ENCODE assay signal across 12 mouse cellular contexts in genomic region chr14:73254412-73254811, GRCm38 (mm10). TPM values are rescaled to one million over a fixed set of nuclear protein-coding genes. Genes with fewer than 3 reads are reported as not detected.
A peak's percentile ranks its signal among the peaks of the same experiment; 100 is the strongest.
DNase-seq lines count a peak whose midpoint lies in the region; ATAC-seq and TF ChIP-seq lines count a peak whose summit lies in the region.
"Had no signal": no experiment of that assay in that cellular context is flagged by ENCODE, and none has a peak within 500 bp of the region (broad histone marks: within the 10 kb centered on the region; RNA-seq: fewer than 3 reads in every experiment).

No protein-coding gene starts in this region.

- 0 out of 2 replicates have a peak, but pooled peaks cover 4% of the 10 kb centered on the region for H3K36me3 ChIP-seq in thymus, adult 2 months (ENCODE audit: control insufficient read depth, insufficient read depth, low read length)
- H3K36me3 ChIP-seq in forebrain, embryonic 16.5 days (ENCODE audit: control insufficient read depth, insufficient read depth) = no peaks in the 10 kb centered on the region
- H3K36me3 ChIP-seq in forebrain, embryonic 11.5 days (ENCODE audit: control insufficient read depth, insufficient read depth, low read length) = no peaks in the 10 kb centered on the region; the same call in 1 of the 2 replicates
- H3K36me3 ChIP-seq: forebrain, embryonic 15.5 days had no signal

- DNase-seq in gastrocnemius, adult 2 months = no peak
- no peak for DNase-seq in gastrocnemius, postnatal 10 days
- DNase-seq in thymus, adult 2 months = no peak
- DNase-seq in thymus, postnatal 0 days (ENCODE audit: low spot score) = no peak
- DNase-seq in kidney, postnatal 25 days = peak; percentile 25 to 64
- peak; percentile 53 for DNase-seq in yolk sac, embryonic 10.5 days (ENCODE audit: low spot score)
- no peak for DNase-seq in forebrain, embryonic 11.5 days (ENCODE audit: low spot score)
- DNase-seq: adrenal gland, adult 8-10 months; cerebellum, adult 11-12 months; lung, postnatal 4 days had no signal

- no peak for ATAC-seq in forebrain, embryonic 16.5 days
- ATAC-seq in forebrain, embryonic 11.5 days (replicated peaks; ENCODE audit: low FRiP score) = no peak
- ATAC-seq: forebrain, embryonic 15.5 days had no signal

- intact Hi-C loops in gastrocnemius, adult 2 months (cut with DNase I) = no loop called here

- no peak overlapping the region for H3K4me2 ChIP-seq in forebrain, embryonic 16.5 days (ENCODE audit: low read length)
- no peak overlapping the region for H3K4me2 ChIP-seq in forebrain, embryonic 11.5 days (ENCODE audit: low read depth, low read length, severe bottlenecking)
- H3K4me2 ChIP-seq: forebrain, embryonic 15.5 days had no signal

- H3K4me3 ChIP-seq in gastrocnemius, adult 2 months = no peak overlapping the region
- H3K4me3 ChIP-seq in thymus, adult 2 months (ENCODE audit: control insufficient read depth, insufficient read depth, low read length) = no peak overlapping the region
- H3K4me3 ChIP-seq in forebrain, embryonic 16.5 days (replicated peaks; ENCODE audit: low read length) = no peak overlapping the region
- H3K4me3 ChIP-seq in forebrain, embryonic 11.5 days (ENCODE audit: low read depth, low read length) = no peak overlapping the region
- H3K4me3 ChIP-seq: forebrain, embryonic 15.5 days had no signal

- peak overlapping the region; percentile 17; the same call in 1 of the 2 replicates for H3K27ac ChIP-seq in gastrocnemius, adult 2 months
- peak overlapping the region; percentile 11; the same call in 1 of the 2 replicates for H3K27ac ChIP-seq in thymus, adult 2 months (ENCODE audit: control insufficient read depth, insufficient read depth, low read length)
- no peak overlapping the region for H3K27ac ChIP-seq in forebrain, embryonic 16.5 days (ENCODE audit: low read length)
- no peak overlapping the region for H3K27ac ChIP-seq in forebrain, embryonic 11.5 days (ENCODE audit: low read depth, low read length)
- H3K27ac ChIP-seq: forebrain, embryonic 15.5 days had no signal

- H3K9me3 ChIP-seq in forebrain, embryonic 16.5 days (ENCODE audit: control insufficient read depth, low read length) = no peaks in the 10 kb centered on the region
- no peaks in the 10 kb centered on the region for H3K9me3 ChIP-seq in forebrain, embryonic 11.5 days (ENCODE audit: control insufficient read depth, low read length)
- H3K9me3 ChIP-seq: forebrain, embryonic 15.5 days had no signal

- TF ChIP-seq POLR2A in thymus, adult 2 months (IDR thresholded peaks at IDR 0.05; ENCODE audit: control insufficient read depth, extremely low read depth, insufficient read depth, low read length, poor library complexity) = no peak

- no peaks in the 10 kb centered on the region for H3K27me3 ChIP-seq in thymus, adult 2 months (ENCODE audit: control insufficient read depth, insufficient read depth, low read length)
- no peaks in the 10 kb centered on the region for H3K27me3 ChIP-seq in forebrain, embryonic 16.5 days (replicated peaks; ENCODE audit: control insufficient read depth, insufficient read depth, low read length)
- no peaks in the 10 kb centered on the region for H3K27me3 ChIP-seq in forebrain, embryonic 11.5 days (ENCODE audit: control insufficient read depth, insufficient read depth, low read length)
- H3K27me3 ChIP-seq: forebrain, embryonic 15.5 days had no signal

- peaks cover 12% of the 10 kb centered on the region for H3K4me1 ChIP-seq in thymus, adult 2 months (replicated peaks; ENCODE audit: control insufficient read depth, insufficient read depth, low read length)
- H3K4me1 ChIP-seq in forebrain, embryonic 16.5 days (replicated peaks; ENCODE audit: control insufficient read depth, insufficient read depth, low read length) = no peaks in the 10 kb centered on the region
- H3K4me1 ChIP-seq in forebrain, embryonic 11.5 days (replicated peaks; ENCODE audit: control insufficient read depth, insufficient read depth, low read length) = no peaks in the 10 kb centered on the region
- H3K4me1 ChIP-seq: forebrain, embryonic 15.5 days had no signal

- no peak overlapping the region for H3K9ac ChIP-seq in forebrain, embryonic 16.5 days (replicated peaks; ENCODE audit: low read depth, low read length)
- no peak overlapping the region for H3K9ac ChIP-seq in forebrain, embryonic 11.5 days (ENCODE audit: low read length)
- H3K9ac ChIP-seq: forebrain, embryonic 15.5 days had no signal

- 94% methylated on average over 4 of the region's 4 CpGs for WGBS in thymus, adult 2 months
- 83% methylated on average over 4 of the region's 4 CpGs for WGBS in forebrain, embryonic 16.5 days
- whole genome bisulfite sequencing in forebrain, embryonic 11.5 days = 67% methylated on average over 4 of the region's 4 CpGs

- TF ChIP-seq CTCF in gastrocnemius, adult 2 months (IDR thresholded peaks at IDR 0.05) = no peak
- no peak for TF ChIP-seq CTCF in thymus, adult 2 months (IDR thresholded peaks at IDR 0.05; ENCODE audit: borderline replicate concordance, control insufficient read depth, extremely low read depth, insufficient read depth, low read length, poor library complexity)

RNA-seq across cellular contexts. Expression of gene Lpar6, which starts 16.7 kb away (rescaled TPM):
- total RNA-seq in gastrocnemius, adult 2 months (2021) = under 1 TPM; 0.59 to 0.82 TPM
- total RNA-seq in gastrocnemius, postnatal 10 days (2021) = 1 to 10 TPM; 3.0 to 3.1 TPM
- 18.4 and 22.3 TPM in 2 replicates for polyA plus RNA-seq in thymus, adult 2 months (2012; rRNA removed)
- polyA plus RNA-seq in thymus, postnatal 0 days (2015; fragmentation: Nextera tagmentation; extraction: Ambion mirVana) = 60.6 and 60.9 TPM in 2 replicates
- polyA plus RNA-seq in forebrain, embryonic 16.5 days (2015; fragmentation: Nextera tagmentation; extraction: Ambion mirVana) = 3.9 and 5.0 TPM in 2 replicates
- 14.2 and 16.5 TPM in 2 replicates for polyA plus RNA-seq in forebrain, embryonic 11.5 days (2014; fragmentation: Nextera tagmentation; extraction: Ambion mirVana)

Comparison
In these comparisons a context has a peak if more than half of its experiments do, and no peak if none do; other contexts are left out.
1. DNase-seq: peak in kidney, postnatal 25 days (2 of 2) and yolk sac, embryonic 10.5 days (single experiment); none in gastrocnemius, adult 2 months (single experiment), gastrocnemius, postnatal 10 days (single experiment), thymus, adult 2 months (single experiment), thymus, postnatal 0 days (single experiment) and forebrain, embryonic 11.5 days (single experiment).
2. H3K27ac ChIP-seq: peak in gastrocnemius, adult 2 months (single experiment) and thymus, adult 2 months (single experiment); none in forebrain, embryonic 16.5 days (single experiment) and forebrain, embryonic 11.5 days (single experiment).